Mouse (Mus musculus) cerebellum, postnatal 4 days (tissue): ENCODE data around the gene Tenm2.

Experiments used
- DNase-seq, 2 experiments: peaks; one replicate each; pipeline ENCODE4 v3.0.0; 2022; ENCODE audit warnings: low spot score in 2 of 2, mixed read lengths in 1 of 2

Tenm2 gene

GRCm38 (mm10) chr11:37235914-37236600 is at the start of gene Tenm2:
Tenm2 (minus strand) TSS chr11:37235964.
- peak; percentile 32 to 61 for DNase-seq

- DNase-seq = no peak
Observed at GRCm38 (mm10) chr11:37285186-37285585, 49.4 kb upstream of the Tenm2 start.

- DNase-seq = no peak
Observed at GRCm38 (mm10) chr11:37248796-37249195, 13.0 kb upstream of the Tenm2 start.

- DNase-seq = peak in 1 of 2 experiments; percentile 44
Observed at GRCm38 (mm10) chr11:37237096-37237725, 1.4 kb upstream of the Tenm2 start.

- DNase-seq = peak; percentile 28 to 51
Observed at GRCm38 (mm10) chr11:37236601-37237083, 878 bp upstream of the Tenm2 start.

- DNase-seq = no peak
Observed at GRCm38 (mm10) chr11:37235021-37235795, 556 bp downstream of the Tenm2 start.

GRCm38 (mm10) chr11:37227404-37227803 is 8.4 kb downstream of the Tenm2 start:
- no peak for DNase-seq

GRCm38 (mm10) chr11:37226943-37227342 is 8.8 kb downstream of the Tenm2 start:
- no peak for DNase-seq

- DNase-seq = no peak
Observed at GRCm38 (mm10) chr11:37222737-37223136, 13.0 kb downstream of the Tenm2 start.

GRCm38 (mm10) chr11:37222056-37222455 is 13.7 kb downstream of the Tenm2 start:
- no peak for DNase-seq

- DNase-seq = no peak
Observed at GRCm38 (mm10) chr11:37220921-37221320, 14.8 kb downstream of the Tenm2 start.

- peak in 1 of 2 experiments; percentile 50 for DNase-seq
Observed at GRCm38 (mm10) chr11:37186132-37186531, 49.6 kb downstream of the Tenm2 start.

- DNase-seq = no peak
Observed at GRCm38 (mm10) chr11:37177426-37177825, 58.3 kb downstream of the Tenm2 start.

GRCm38 (mm10) chr11:37153933-37154880 is 81.6 kb downstream of the Tenm2 start:
- peak in 1 of 2 experiments; percentile 3 for DNase-seq

GRCm38 (mm10) chr11:37153382-37153781 is 82.4 kb downstream of the Tenm2 start:
- DNase-seq = no peak

- DNase-seq = no peak
Observed at GRCm38 (mm10) chr11:37150011-37150410, 85.8 kb downstream of the Tenm2 start.

- DNase-seq = no peak
Observed at GRCm38 (mm10) chr11:37143996-37144395, 91.8 kb downstream of the Tenm2 start.

- no peak for DNase-seq
Observed at GRCm38 (mm10) chr11:37143478-37143877, 92.3 kb downstream of the Tenm2 start.

GRCm38 (mm10) chr11:37128893-37129292 is 106.9 kb downstream of the Tenm2 start:
- no peak for DNase-seq

- no peak for DNase-seq
Observed at GRCm38 (mm10) chr11:37118058-37118457, 117.7 kb downstream of the Tenm2 start.

- no peak for DNase-seq
Observed at GRCm38 (mm10) chr11:37115188-37115587, 120.6 kb downstream of the Tenm2 start.
